Mouse (Mus musculus): ENCODE measurements around the gene Gm28710.

The Gm28710 gene

DNA sequence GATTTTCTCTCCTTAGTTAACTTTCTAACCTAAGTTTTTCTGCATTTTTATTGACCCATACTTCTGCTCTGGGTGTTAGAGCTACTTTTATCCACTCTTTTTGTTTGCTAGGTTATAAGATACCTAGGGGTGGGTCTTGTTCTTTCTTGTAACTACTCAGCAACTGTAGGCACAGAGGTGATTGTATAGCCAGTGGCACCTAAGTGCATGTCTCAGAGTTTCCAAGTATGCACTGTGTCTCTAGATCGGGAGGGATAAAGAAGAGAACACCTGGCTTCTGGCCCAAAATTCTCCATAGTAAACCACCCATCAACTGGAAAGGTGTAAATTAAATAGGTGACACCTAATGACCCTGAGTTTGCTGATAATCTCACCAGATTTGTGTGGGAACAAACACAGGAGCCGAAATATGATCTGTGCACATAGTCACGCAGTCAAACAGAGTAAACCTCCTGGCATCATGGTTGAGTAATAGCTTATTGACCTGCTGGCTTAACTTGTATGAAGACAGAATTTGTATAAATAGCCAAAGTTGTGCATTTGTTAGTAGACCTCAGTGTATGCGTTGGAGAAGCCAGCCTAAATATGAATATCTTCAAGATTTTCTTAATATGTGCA, at the start of gene Gm28710:
Gene Gm28710, plus strand, starts transcription at position 568 of the 618 bp plus-strand sequence.
- DNase-seq (ENCODE audit: inconsistent ontology term) = no peak

- no peak for DNase-seq (ENCODE audit: inconsistent ontology term)
Observed at GRCm38 (mm10) chr5:16777176-16777575, 14.4 kb upstream of the Gm28710 start.

- no peak for DNase-seq (ENCODE audit: inconsistent ontology term)
Observed at GRCm38 (mm10) chr5:16778610-16779172, 12.9 kb upstream of the Gm28710 start.

GRCm38 (mm10) chr5:16785627-16786026, 6.0 kb upstream of the Gm28710 start:
- DNase-seq (ENCODE audit: inconsistent ontology term) = no peak

GRCm38 (mm10) chr5:16794972-16795371, 3.4 kb downstream of the Gm28710 start:
- DNase-seq (ENCODE audit: inconsistent ontology term) = no peak

DNA sequence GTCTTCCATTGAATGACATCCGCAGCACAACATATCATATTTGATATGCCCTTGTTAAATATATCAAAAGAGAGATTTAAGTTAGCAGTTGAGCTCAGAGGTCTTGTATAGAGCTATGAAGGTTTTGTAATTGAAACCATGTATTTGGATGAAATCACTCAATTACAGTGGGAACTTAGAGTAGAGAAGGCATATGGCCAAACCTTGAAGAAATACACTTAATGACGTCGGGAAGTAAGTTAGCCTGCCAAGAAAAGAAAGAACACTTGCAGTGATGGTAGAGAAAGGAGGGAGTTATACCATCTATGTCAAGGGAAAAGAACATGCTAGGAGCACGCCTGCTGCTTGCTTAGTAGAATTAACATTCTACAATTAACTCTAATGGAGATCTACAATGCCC, 11.1 kb downstream of the Gm28710 start:
- no peak for DNase-seq (ENCODE audit: inconsistent ontology term)

GRCm38 (mm10) chr5:16838991-16839390, 47.4 kb downstream of the Gm28710 start:
- DNase-seq (ENCODE audit: inconsistent ontology term) = no peak

GRCm38 (mm10) chr5:16869309-16869915, 77.8 kb downstream of the Gm28710 start:
- DNase-seq (ENCODE audit: inconsistent ontology term) = peak; percentile 64

GRCm38 (mm10) chr5:16894161-16894560, 102.6 kb downstream of the Gm28710 start:
- DNase-seq (ENCODE audit: inconsistent ontology term) = no peak

GRCm38 (mm10) chr5:16919791-16920190, 128.2 kb downstream of the Gm28710 start:
- DNase-seq (ENCODE audit: inconsistent ontology term) = no peak

DNA sequence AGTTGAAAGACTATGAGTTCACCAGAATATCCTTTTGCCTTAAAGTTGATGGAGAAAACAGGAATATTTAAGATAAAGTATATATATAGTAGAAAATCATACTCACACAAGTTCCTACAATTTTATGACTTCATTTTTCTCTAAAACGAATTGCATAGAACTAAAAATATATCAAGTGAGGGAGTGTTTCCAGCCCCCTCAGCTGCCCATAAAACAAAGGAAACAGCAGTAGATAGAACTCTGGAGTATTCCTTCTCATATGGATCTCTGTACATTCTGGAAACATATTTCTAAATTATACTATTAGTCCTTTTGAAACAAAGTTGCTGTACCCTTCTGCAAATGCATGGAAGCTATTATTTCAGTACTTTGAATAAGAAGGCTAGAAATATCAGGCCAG, 130.9 kb downstream of the Gm28710 start:
- DNase-seq (ENCODE audit: inconsistent ontology term) = no peak

Data from Muller cell, postnatal 12 days (primary cell).